Mouse (Mus musculus) MEL (cell line): ENCODE results near the gene Trak1. TPM values are rescaled to one million over a fixed set of nuclear protein-coding genes. Genes with fewer than 3 reads are reported as not detected.

ENCODE experiments used
- DNase-seq: peaks from one replicate; pipeline ENCODE4 v3.0.0; 2011; ENCODE audit warnings: low read depth, low spot score
- H3K27ac ChIP-seq: 2 replicates; pipeline ENCODE4 v1.5.1; 2012; ENCODE audit warnings: low read depth, mild to moderate bottlenecking, control low read depth, low read length, moderate library complexity; ENCODE audit not compliant: control insufficient read depth
- H3K27me3 ChIP-seq, 2 experiments: fragments of 150-350 bp in 1 of 2; sonication (generic) in 1 of 2; 2 replicates each; pipeline ENCODE4 v1.6.1; 2012; ENCODE audit warnings: low read length in 2 of 2, mild to moderate bottlenecking in 2 of 2, improper control_type of control experiment in 1 of 2, moderate library complexity in 1 of 2; ENCODE audit not compliant: insufficient read depth in 2 of 2, control insufficient read depth in 1 of 2
- H3K36me3 ChIP-seq, 2 experiments: 2 replicates each; pipeline ENCODE4 v1.6.1; 2012 to 2014; ENCODE audit warnings: low read length in 2 of 2, improper control_type of control experiment in 1 of 2, inconsistent platforms in 1 of 2, mild to moderate bottlenecking in 1 of 2; ENCODE audit not compliant: insufficient read depth in 2 of 2, control insufficient read depth in 1 of 2
- H3K4me1 ChIP-seq, 2 experiments: fragments of 150-350 bp in 1 of 2; sonication (generic) in 1 of 2; 2 replicates each; pipeline ENCODE4 v1.6.1; 2012; ENCODE audit warnings: low read length in 2 of 2, improper control_type of control experiment in 1 of 2, mild to moderate bottlenecking in 1 of 2; ENCODE audit not compliant: insufficient read depth in 2 of 2, control insufficient read depth in 1 of 2
- H3K4me3 ChIP-seq, 2 experiments: fragments of 150-350 bp in 1 of 2; sonication (generic) in 1 of 2; 2 replicates each; pipeline ENCODE4 v1.5.1; 2012; ENCODE audit warnings: low read depth in 2 of 2, low read length in 2 of 2, mild to moderate bottlenecking in 2 of 2, moderate library complexity in 2 of 2, control low read depth in 1 of 2, improper control_type of control experiment in 1 of 2; ENCODE audit not compliant: control insufficient read depth in 1 of 2, insufficient read depth in 1 of 2
- H3K79me2 ChIP-seq: 2 replicates; pipeline ENCODE4 v1.6.1; 2012; ENCODE audit warnings: mild to moderate bottlenecking, low read length, moderate library complexity; ENCODE audit not compliant: control insufficient read depth, poor library complexity, insufficient read depth
- H3K9ac ChIP-seq: 2 replicates; pipeline ENCODE4 v1.6.1; 2012; ENCODE audit warnings: low read depth, mild to moderate bottlenecking, control low read depth, low read length, moderate library complexity; ENCODE audit not compliant: control insufficient read depth, poor library complexity, severe bottlenecking
- H3K9me3 ChIP-seq: fragments of 150-350 bp; sonication (generic); replicated peaks from 2 replicates; pipeline ENCODE4 v1.6.1; 2012; ENCODE audit warnings: mild to moderate bottlenecking, low read length, improper control_type of control experiment, moderate library complexity; ENCODE audit not compliant: insufficient read depth
- CHD1 ChIP-seq: IDR thresholded peaks from 2 replicates; pipeline ENCODE4 v1.6.1; 2012; ENCODE audit warnings: low read depth, mild to moderate bottlenecking, inconsistent platforms, low read length, improper control_type of control experiment
- ELF1 ChIP-seq: IDR thresholded peaks from 2 replicates; pipeline ENCODE4 v1.6.1; 2014; ENCODE audit warnings: low read depth, mild to moderate bottlenecking, inconsistent platforms, low read length, improper control_type of control experiment, moderate library complexity
- HCFC1 ChIP-seq: IDR thresholded peaks from 2 replicates; pipeline ENCODE4 v1.6.1; 2012; ENCODE audit warnings: low read depth, mild to moderate bottlenecking, inconsistent platforms, low read length, improper control_type of control experiment, moderate library complexity
- KAT2A ChIP-seq: conservative IDR thresholded peaks from 2 replicates; pipeline ENCODE4 v1.6.1; 2012; ENCODE audit warnings: low read depth, low read length, improper control_type of control experiment, inconsistent platforms
- MAFK ChIP-seq: IDR thresholded peaks from 2 replicates; pipeline ENCODE4 v1.6.1; 2011; ENCODE audit warnings: low read depth, mild to moderate bottlenecking, low read length, improper control_type of control experiment, borderline replicate concordance
- MAX ChIP-seq: IDR thresholded peaks from 2 replicates; pipeline ENCODE4 v1.6.1; 2011; ENCODE audit warnings: low read length, improper control_type of control experiment
- MAZ ChIP-seq: IDR thresholded peaks from 2 replicates; pipeline ENCODE4 v1.6.1; 2012; ENCODE audit warnings: low read depth, mild to moderate bottlenecking, inconsistent platforms, low read length, improper control_type of control experiment
- MXI1 ChIP-seq: IDR thresholded peaks from 2 replicates; pipeline ENCODE4 v1.6.1; 2011; ENCODE audit warnings: mild to moderate bottlenecking, low read depth, low read length, improper control_type of control experiment
- SIN3A ChIP-seq: IDR thresholded peaks from 2 replicates; pipeline ENCODE4 v1.6.1; 2012; ENCODE audit warnings: low read length, improper control_type of control experiment, inconsistent platforms
- TBP ChIP-seq: IDR thresholded peaks from 2 replicates; pipeline ENCODE4 v1.8.0; 2011; ENCODE audit warnings: low read depth, low read length, improper control_type of control experiment
- USF1 ChIP-seq: IDR thresholded peaks from 2 replicates; pipeline ENCODE4 v1.6.1; 2014; ENCODE audit warnings: low read depth, mild to moderate bottlenecking, inconsistent platforms, low read length, improper control_type of control experiment, moderate library complexity
- polyA plus RNA-seq, 2 experiments: library from polyadenylated mRNA; stranded (reverse) in 1 of 2; unstranded in 1 of 2; fragments of >175 nt in 1 of 2; fragments of >200 nt in 1 of 2; gene quantifications; 2 replicates each; pipeline versions ENCODE4 v1.2.1 to v1.2.4; 2012; ENCODE audit warnings: low replicate concordance in 2 of 2, low read depth in 1 of 2; ENCODE audit not compliant: insufficient read length in 2 of 2, insufficient read depth in 1 of 2, missing spikeins in 1 of 2
- total RNA-seq: library from RNA; depleted of rRNA; stranded (reverse); fragments of 300-350 nt; gene quantifications from 2 replicates; pipeline ENCODE4 v1.2.3, GENCODE M21; 2012

The Trak1 gene
- total and polyA plus RNA-seq, 3 experiments = 16.2 to 35.5 TPM; not detected in 1

GRCm38 (mm10) chr9:121415626-121416241, 118.4 kb downstream of the Trak1 start:
- no peak for DNase-seq
- Histone ChIP-seq H3K4me1 (peaks cover 0 to 3% of the 10 kb centered on the region in 2 experiments; a peak in 1 of 4 replicates), H3K4me3 (no peak overlapping the region), H3K27ac (no peak overlapping the region), H3K27me3 (no peaks in the 10 kb centered on the region), H3K9ac (no peak overlapping the region), H3K9me3 (no peaks in the 10 kb centered on the region), H3K79me2 (no peaks in the 10 kb centered on the region), H3K36me3 (peaks cover 0 to 4% of the 10 kb centered on the region in 2 experiments; a peak in 2 of 4 replicates)
- no peak for TF ChIP-seq MAFK
- TF ChIP-seq ELF1 = no peak
- no peak for TF ChIP-seq MXI1
- no peak for TF ChIP-seq SIN3A
- TF ChIP-seq MAX = no peak
- TF ChIP-seq CHD1 = no peak
- no peak for TF ChIP-seq TBP
- TF ChIP-seq, all 39 proteins: peak for 0

DNA sequence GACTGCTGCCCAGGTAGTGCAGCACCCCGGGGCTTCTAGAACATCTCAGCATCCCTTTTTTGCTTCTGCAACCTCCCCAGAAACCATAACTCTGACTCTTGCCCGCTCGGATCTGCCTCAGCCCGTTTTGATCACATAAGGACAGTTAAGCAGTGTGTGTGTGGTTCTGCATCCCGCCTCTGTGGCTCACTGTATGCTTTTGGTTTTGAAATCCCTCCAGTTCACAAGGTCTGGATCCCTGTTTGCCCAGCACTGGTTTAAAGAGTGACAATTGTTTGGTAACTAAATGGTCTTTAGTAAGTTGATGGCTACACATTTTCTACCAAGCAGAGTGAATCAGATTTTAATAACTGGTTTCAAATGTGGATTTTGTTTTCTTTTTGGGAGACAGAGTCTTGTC, 119.2 kb downstream of the Trak1 start:
- no peak for TF ChIP-seq KAT2A
- no peak for TF ChIP-seq TBP
- no peak for DNase-seq
- no peak overlapping the region for H3K27ac ChIP-seq
- H3K36me3 ChIP-seq = peaks cover 0 to 4% of the 10 kb centered on the region in 2 experiments; a peak in 2 of 4 replicates
- H3K4me3 ChIP-seq = no peak overlapping the region
- peaks cover 0 to 3% of the 10 kb centered on the region in 2 experiments; a peak in 1 of 4 replicates for H3K4me1 ChIP-seq
- H3K9ac ChIP-seq = no peak overlapping the region
- no peaks in the 10 kb centered on the region for H3K9me3 ChIP-seq
- H3K79me2 ChIP-seq = no peaks in the 10 kb centered on the region
- H3K27me3 ChIP-seq = no peaks in the 10 kb centered on the region

DNA sequence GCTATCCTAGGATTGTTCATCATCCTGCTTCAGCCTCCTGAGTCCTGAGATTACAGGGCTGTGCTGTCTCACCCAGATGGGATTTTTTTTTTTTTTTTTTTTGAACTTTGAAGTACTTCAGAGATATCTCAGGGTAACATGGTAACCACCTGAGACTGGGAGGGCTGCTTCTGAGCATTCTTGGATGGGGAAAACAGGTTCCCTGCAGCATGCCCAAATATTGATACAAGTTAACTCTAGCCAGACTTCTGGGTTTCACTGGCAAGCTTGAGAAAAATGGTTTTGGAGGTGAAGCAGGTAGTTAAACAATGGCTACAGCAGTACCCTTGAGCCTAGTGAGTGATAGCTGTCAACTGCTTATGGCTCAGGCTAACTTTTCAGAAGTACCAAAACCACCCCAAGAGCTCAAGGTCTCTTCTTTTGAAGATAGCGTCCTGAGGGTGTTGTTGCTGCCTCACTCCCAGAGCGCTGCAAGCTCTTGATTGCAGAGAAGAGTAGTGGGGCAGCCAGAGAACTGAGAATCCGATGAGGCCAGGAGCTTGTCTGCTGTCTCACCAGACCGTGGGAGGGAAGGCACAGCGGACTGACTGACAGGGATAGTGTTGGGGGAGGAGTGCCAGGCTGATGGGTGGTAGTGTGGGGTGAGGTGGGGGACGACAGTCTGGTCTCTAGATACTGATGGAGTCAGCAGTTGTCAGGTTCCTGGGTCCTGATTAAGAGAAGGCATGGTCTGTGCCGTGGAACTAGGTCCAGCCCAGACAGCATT, 119.8 kb downstream of the Trak1 start:
- peaks cover 0 to 4% of the 10 kb centered on the region in 2 experiments; a peak in 2 of 4 replicates for H3K36me3 ChIP-seq
- peaks cover 0 to 3% of the 10 kb centered on the region in 2 experiments; a peak in 1 of 4 replicates for H3K4me1 ChIP-seq
- H3K9me3 ChIP-seq = no peaks in the 10 kb centered on the region
- no peaks in the 10 kb centered on the region for H3K27me3 ChIP-seq
- no peak overlapping the region for H3K27ac ChIP-seq
- H3K79me2 ChIP-seq = no peaks in the 10 kb centered on the region
- no peak overlapping the region for H3K4me3 ChIP-seq
- DNase-seq = no peak
- no peak for TF ChIP-seq MAZ
- no peak for TF ChIP-seq USF1
- TF ChIP-seq SIN3A = no peak
- TF ChIP-seq HCFC1 = no peak
- no peak overlapping the region for H3K9ac ChIP-seq
